Mouse (Mus musculus): ENCODE results near the gene Nck2.

Nck2 gene

GRCm38 (mm10) chr1:43470421-43471179, 26.2 kb downstream of the Nck2 start:
- DNase-seq (ENCODE audit: low spot score): no peak

GRCm38 (mm10) chr1:43471180-43472045, 27.0 kb downstream of the Nck2 start:
- no peak for DNase-seq (ENCODE audit: low spot score)

- DNase-seq (ENCODE audit: low spot score): no peak
These were observed 27.8 kb downstream of the Nck2 start for GRCm38 (mm10) chr1:43472046-43472649.

- DNase-seq (ENCODE audit: low spot score): peak; percentile 72
These were observed 29.6 kb downstream of the Nck2 start for GRCm38 (mm10) chr1:43473734-43474534.

- no peak for DNase-seq (ENCODE audit: low spot score)
These were observed 30.4 kb downstream of the Nck2 start for GRCm38 (mm10) chr1:43474535-43475409.

GRCm38 (mm10) chr1:43477954-43478353, 33.6 kb downstream of the Nck2 start:
- DNase-seq (ENCODE audit: low spot score): no peak

GRCm38 (mm10) chr1:43485204-43485603, 40.8 kb downstream of the Nck2 start:
- DNase-seq (ENCODE audit: low spot score): no peak

- no peak for DNase-seq (ENCODE audit: low spot score)
These were observed 42.1 kb downstream of the Nck2 start for GRCm38 (mm10) chr1:43486500-43486899.

- no peak for DNase-seq (ENCODE audit: low spot score)
These were observed 42.8 kb downstream of the Nck2 start for GRCm38 (mm10) chr1:43486956-43487722.

- DNase-seq (ENCODE audit: low spot score): peak; percentile 50
These were observed 44.9 kb downstream of the Nck2 start for GRCm38 (mm10) chr1:43489311-43489710.

- no peak for DNase-seq (ENCODE audit: low spot score)
These were observed 47.3 kb downstream of the Nck2 start for GRCm38 (mm10) chr1:43491506-43492269.

- DNase-seq (ENCODE audit: low spot score): no peak
These were observed 48.5 kb downstream of the Nck2 start for GRCm38 (mm10) chr1:43492803-43493437.

- DNase-seq (ENCODE audit: low spot score): no peak
These were observed 51.7 kb downstream of the Nck2 start for GRCm38 (mm10) chr1:43496051-43496450.

GRCm38 (mm10) chr1:43496993-43497392, 52.6 kb downstream of the Nck2 start:
- DNase-seq (ENCODE audit: low spot score): no peak

- DNase-seq (ENCODE audit: low spot score): no peak
These were observed 53.6 kb downstream of the Nck2 start for GRCm38 (mm10) chr1:43497951-43498350.

GRCm38 (mm10) chr1:43500121-43500520, 55.7 kb downstream of the Nck2 start:
- DNase-seq (ENCODE audit: low spot score): no peak

- no peak for DNase-seq (ENCODE audit: low spot score)
These were observed 57.0 kb downstream of the Nck2 start for GRCm38 (mm10) chr1:43501143-43501919.

Data from layer of hippocampus, adult 11-12 months (tissue).